Mouse (Mus musculus) kidney, embryonic 15.5 days (tissue): ENCODE measurements around the gene Mettl7a2. TPM values are rescaled to one million over a fixed set of nuclear protein-coding genes. Genes with fewer than 3 reads are reported as not detected.
"Not testable (repeated sequence)": the region's sequence is repeated elsewhere in the genome, so short reads cannot be mapped to it uniquely, and the experiment has no call there.

Source experiments
- ATAC-seq: fragments of 200-750 bp; cut with Nextera tagmentation; replicated peaks from 2 replicates; pipeline ENCODE4 v1.8.0; 2017; ENCODE audit warnings: moderate TSS enrichment; ENCODE audit not compliant: low FRiP score
- H3K27ac ChIP-seq: fragments of 300-500 bp; sonication (generic); 2 replicates; pipeline ENCODE4 v1.5.1; 2015; ENCODE audit warnings: mild to moderate bottlenecking, inconsistent platforms
- H3K27me3 ChIP-seq: fragments of 300-500 bp; sonication (generic); 2 replicates; pipeline ENCODE4 v1.6.1; 2015; ENCODE audit warnings: inconsistent platforms
- H3K36me3 ChIP-seq: fragments of 300-500 bp; sonication (generic); 2 replicates; pipeline ENCODE4 v1.6.1; 2015; ENCODE audit warnings: inconsistent platforms
- H3K4me1 ChIP-seq: fragments of 300-500 bp; sonication (generic); 2 replicates; pipeline ENCODE4 v1.6.1; 2015; ENCODE audit warnings: inconsistent platforms
- H3K4me2 ChIP-seq: fragments of 300-500 bp; sonication (generic); 2 replicates; pipeline ENCODE4 v1.6.1; 2015; ENCODE audit warnings: moderate library complexity, mild to moderate bottlenecking, inconsistent platforms
- H3K4me3 ChIP-seq: fragments of 300-500 bp; sonication (generic); replicated peaks from 2 replicates; pipeline ENCODE4 v1.5.1; 2015; ENCODE audit warnings: mild to moderate bottlenecking, inconsistent platforms
- H3K9ac ChIP-seq: fragments of 300-500 bp; sonication (generic); 2 replicates; pipeline ENCODE4 v1.6.1; 2015; ENCODE audit warnings: mild to moderate bottlenecking, inconsistent platforms
- H3K9me3 ChIP-seq: fragments of 300-500 bp; sonication (generic); replicated peaks from 2 replicates; pipeline ENCODE4 v1.6.1; 2016; ENCODE audit warnings: inconsistent platforms
- WGBS: fragments of 180-500 bp; shearing (Covaris S2); methylation state at CpG from one replicate; pipeline ENCODE4 v1.1.7; 2015; ENCODE audit warnings: mixed read lengths; 5-methylcytosine and 5-hydroxymethylcytosine counted together
- polyA plus RNA-seq: library from polyadenylated mRNA; unstranded; fragments of >200 nt; fragmentation: Nextera tagmentation; extraction: Ambion mirVana; gene quantifications from 2 replicates; pipeline ENCODE4 v1.2.1, GENCODE M21; 2015

Mettl7a2 gene
- polyA plus RNA-seq, 1 experiment from 2014 or later: not detected

DNA sequence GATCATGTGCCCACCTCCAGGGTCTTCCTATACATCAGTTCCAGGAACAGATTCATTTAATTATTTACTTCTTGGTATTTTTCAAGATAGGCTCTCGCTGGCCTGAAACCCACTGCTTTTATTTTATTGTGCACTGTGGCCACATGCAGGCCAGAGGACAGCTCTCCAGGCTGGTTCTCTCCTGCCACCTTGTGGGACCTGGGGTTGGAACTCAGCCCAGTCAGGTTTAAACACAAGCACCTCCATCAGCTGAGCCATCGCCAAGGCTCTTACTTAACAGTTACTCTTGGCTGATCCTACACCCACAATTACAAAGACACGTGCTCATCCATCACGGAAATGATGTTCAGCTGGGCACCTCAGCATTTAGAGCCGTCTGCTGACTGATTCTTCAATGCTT lies 31.9 kb upstream of the Mettl7a2 start:
- no peak for ATAC-seq
- Histone ChIP-seq H3K9me3 (no peaks in the 10 kb centered on the region), H3K4me1 (peaks cover 4% of the 10 kb centered on the region; the same call in 1 of the 2 replicates), H3K27ac (no peak overlapping the region), H3K36me3 (no peaks in the 10 kb centered on the region), H3K9ac (no peak overlapping the region), H3K27me3 (no peaks in the 10 kb centered on the region), H3K4me2 (no peak overlapping the region), H3K4me3 (no peak overlapping the region)
- WGBS: 52% methylated on average over 5 of the region's 5 CpGs

GRCm38 (mm10) chr15:100324021-100324591 lies 28.9 kb upstream of the Mettl7a2 start:
- Histone ChIP-seq H3K4me3 (no peak overlapping the region), H3K36me3 (no peaks in the 10 kb centered on the region), H3K27ac (no peak overlapping the region), H3K27me3 (no peaks in the 10 kb centered on the region), H3K4me1 (peaks cover 7% of the 10 kb centered on the region; the same call in 1 of the 2 replicates), H3K9ac (no peak overlapping the region), H3K4me2 (no peak overlapping the region), H3K9me3 (no peaks in the 10 kb centered on the region)
- 69% methylated on average over 12 of the region's 12 CpGs for WGBS
- ATAC-seq: no peak

- H3K9me3 ChIP-seq: no peaks in the 10 kb centered on the region
- no peak overlapping the region for H3K4me2 ChIP-seq
- peaks cover 5% of the 10 kb centered on the region; the same call in 1 of the 2 replicates for H3K4me1 ChIP-seq
- 0 out of 2 replicates have a peak overlapping the region, but pooled peaks have one; percentile 22 for H3K27ac ChIP-seq
- no peaks in the 10 kb centered on the region for H3K36me3 ChIP-seq
- H3K4me3 ChIP-seq: no peak overlapping the region
- no peak overlapping the region for H3K9ac ChIP-seq
- ATAC-seq: 0 out of 2 replicates have a peak, but pooled peaks have one; percentile 27
- WGBS: 65% methylated on average over 3 of the region's 3 CpGs
- H3K27me3 ChIP-seq: no peaks in the 10 kb centered on the region
Measured at GRCm38 (mm10) chr15:100325235-100325634, 27.8 kb upstream of the Mettl7a2 start.

DNA sequence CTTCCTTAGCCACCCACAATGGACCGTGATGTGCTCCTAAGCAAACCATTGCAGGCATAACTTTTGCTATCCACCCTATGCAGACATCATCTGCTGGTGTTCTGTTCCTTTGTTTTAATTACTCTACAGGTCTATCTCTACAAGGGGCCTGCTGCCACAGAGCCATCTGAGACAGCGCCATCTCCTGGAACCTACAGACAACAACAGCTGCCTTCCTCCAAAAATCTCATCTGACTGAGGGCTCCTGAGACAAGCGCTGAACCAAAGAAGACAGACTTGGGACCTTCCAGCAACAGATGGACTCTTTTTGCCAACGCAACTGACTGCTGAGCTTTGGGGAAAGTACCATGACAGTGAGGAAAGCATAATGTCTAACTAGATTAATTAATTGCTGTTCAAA lies 24.9 kb upstream of the Mettl7a2 start:
- H3K9ac ChIP-seq, H3K4me3 ChIP-seq, H3K4me1 ChIP-seq, H3K27ac ChIP-seq, H3K9me3 ChIP-seq, H3K36me3 ChIP-seq, ATAC-seq, H3K27me3 ChIP-seq, H3K4me2 ChIP-seq: not testable (repeated sequence)
- 68% methylated on average over 4 of the region's 4 CpGs for WGBS

GRCm38 (mm10) chr15:100329336-100329735 lies 23.7 kb upstream of the Mettl7a2 start:
- not testable (repeated sequence) for H3K36me3 ChIP-seq, H3K9me3 ChIP-seq, H3K27ac ChIP-seq, H3K4me1 ChIP-seq, H3K27me3 ChIP-seq, H3K4me2 ChIP-seq, H3K4me3 ChIP-seq, H3K9ac ChIP-seq
- 43% methylated on average over 10 of the region's 10 CpGs for WGBS
- peak; percentile 72 for ATAC-seq

- Histone ChIP-seq H3K36me3 (no peaks in the 10 kb centered on the region), H3K9ac (no peak overlapping the region), H3K4me3 (no peak overlapping the region), H3K27me3 (no peaks in the 10 kb centered on the region), H3K27ac (no peak overlapping the region), H3K4me1 (0 out of 2 replicates have a peak, but pooled peaks cover 4% of the 10 kb centered on the region), H3K9me3 (no peaks in the 10 kb centered on the region), H3K4me2 (no peak overlapping the region)
- no peak for ATAC-seq
- 40% methylated on average over 7 of the region's 7 CpGs for WGBS
Measured at GRCm38 (mm10) chr15:100330739-100331138, 22.3 kb upstream of the Mettl7a2 start.

GRCm38 (mm10) chr15:100332077-100332961 lies 20.7 kb upstream of the Mettl7a2 start:
- H3K4me3 ChIP-seq, H3K9ac ChIP-seq, H3K9me3 ChIP-seq, H3K4me1 ChIP-seq, H3K4me2 ChIP-seq, H3K27me3 ChIP-seq, H3K27ac ChIP-seq, H3K36me3 ChIP-seq: not testable (repeated sequence)
- 55% methylated on average over 3 of the region's 10 CpGs for WGBS
- ATAC-seq: 0 out of 2 replicates have a peak, but pooled peaks have one; percentile 29

DNA sequence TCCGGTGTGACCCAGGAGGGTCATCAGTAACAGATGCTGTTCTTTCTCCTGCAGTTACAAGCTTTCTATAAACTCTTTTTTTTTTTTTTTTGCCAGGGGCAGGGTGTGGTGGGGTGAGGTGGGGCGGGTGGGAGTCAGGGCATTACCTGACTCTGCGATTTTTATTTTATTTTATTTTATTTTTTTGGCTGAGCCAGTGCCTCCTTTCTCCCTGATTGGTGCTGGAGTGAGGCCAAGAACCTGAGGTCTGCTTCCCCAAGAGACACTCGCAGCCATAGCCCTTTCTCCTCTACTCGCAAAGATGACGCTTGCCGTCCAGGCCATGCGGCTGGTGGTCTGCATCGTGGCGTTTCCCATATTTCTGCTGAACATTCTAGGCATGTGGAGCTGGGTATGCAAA lies 18.4 kb upstream of the Mettl7a2 start, which contains the start of gene Mettl7a3:
Gene Mettl7a3, plus strand, starts transcription at position 301 of the 400 bp plus-strand sequence.
- 70% methylated on average over 10 of the region's 10 CpGs for WGBS
- no peak within 1 kb of the TSS for H3K4me2 ChIP-seq
- H3K36me3 ChIP-seq: no peaks in the 10 kb centered on the region
- H3K9me3 ChIP-seq: no peaks in the 10 kb centered on the region
- H3K27ac ChIP-seq: no peak within 1 kb of the TSS
- ATAC-seq: no peak
- no peaks in the 10 kb centered on the region for H3K27me3 ChIP-seq
- H3K4me3 ChIP-seq: no peak within 1 kb of the TSS
- no peak within 1 kb of the TSS for H3K9ac ChIP-seq
- no peaks in the 10 kb centered on the region for H3K4me1 ChIP-seq

DNA sequence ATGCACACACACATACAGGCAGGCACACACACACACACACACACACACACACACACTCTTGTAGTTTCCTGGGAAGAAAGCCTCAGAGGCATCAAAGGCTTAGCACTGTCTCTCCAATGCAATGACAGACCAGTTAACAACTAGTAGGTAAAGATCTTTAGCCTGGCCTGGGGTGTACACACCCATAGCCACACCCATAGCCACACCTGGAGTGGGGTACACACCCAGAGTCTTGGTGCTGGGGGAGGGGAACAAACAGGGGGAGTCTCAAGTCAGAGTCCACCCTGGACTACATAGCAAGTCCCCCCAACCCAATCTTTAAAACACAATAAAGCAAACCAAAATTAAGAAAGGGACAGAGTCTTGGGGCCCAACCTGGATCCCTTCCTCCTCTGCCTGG lies 15.7 kb upstream of the Mettl7a2 start:
- not testable (repeated sequence) for H3K4me2 ChIP-seq, H3K4me1 ChIP-seq, H3K9ac ChIP-seq, H3K4me3 ChIP-seq, H3K36me3 ChIP-seq, H3K27me3 ChIP-seq, H3K9me3 ChIP-seq, H3K27ac ChIP-seq, ATAC-seq

- H3K36me3 ChIP-seq, H3K4me3 ChIP-seq, ATAC-seq, H3K27ac ChIP-seq, H3K9me3 ChIP-seq, H3K4me2 ChIP-seq, H3K4me1 ChIP-seq, H3K27me3 ChIP-seq, H3K9ac ChIP-seq: not testable (repeated sequence)
- 34% methylated on average over 10 of the region's 10 CpGs for WGBS
Measured at GRCm38 (mm10) chr15:100337847-100338246, 15.2 kb upstream of the Mettl7a2 start.

- WGBS: 61% methylated on average over 5 of the region's 5 CpGs
- H3K9me3 ChIP-seq, H3K4me1 ChIP-seq, H3K4me2 ChIP-seq, H3K36me3 ChIP-seq, H3K27ac ChIP-seq, H3K9ac ChIP-seq, ATAC-seq, H3K4me3 ChIP-seq, H3K27me3 ChIP-seq: not testable (repeated sequence)
Measured at GRCm38 (mm10) chr15:100341314-100341980, 11.6 kb upstream of the Mettl7a2 start.

GRCm38 (mm10) chr15:100345484-100345883 lies 7.5 kb upstream of the Mettl7a2 start:
- Histone ChIP-seq H3K4me2 (no peak overlapping the region), H3K4me3 (no peak overlapping the region), H3K9me3 (no peaks in the 10 kb centered on the region), H3K27me3 (no peaks in the 10 kb centered on the region), H3K9ac (no peak overlapping the region), H3K4me1 (0 out of 2 replicates have a peak, but pooled peaks cover 9% of the 10 kb centered on the region), H3K36me3 (no peaks in the 10 kb centered on the region), H3K27ac (no peak overlapping the region)
- no peak for ATAC-seq
